Mouse (Mus musculus) ES-CJ7 (cell line): ENCODE data around the gene Gon7.

Experiments used
- DNase-seq: peaks from one replicate; pipeline ENCODE4 v3.0.0; 2011; ENCODE audit warnings: low read depth, low spot score

Gon7 gene

GRCm38 (mm10) chr12:102757689-102758402 is at the start of gene Gon7, which contains the start of the genes Gm28051 and Ubr7:
Gon7 (minus strand) TSS chr12:102757803.
Gm28051 (minus strand) TSS chr12:102757765.
Ubr7 (plus strand) TSS chr12:102757967.
- DNase-seq: peak; percentile 97

- DNase-seq: no peak
These were observed 41.9 kb upstream of the Gon7 start for GRCm38 (mm10) chr12:102799528-102799927.

- no peak for DNase-seq
These were observed 30.3 kb upstream of the Gon7 start for GRCm38 (mm10) chr12:102787927-102788326.

GRCm38 (mm10) chr12:102785593-102785985 is 28.0 kb upstream of the Gon7 start:
- DNase-seq: no peak

- no peak for DNase-seq
These were observed 27.4 kb upstream of the Gon7 start for GRCm38 (mm10) chr12:102784899-102785592.

DNA sequence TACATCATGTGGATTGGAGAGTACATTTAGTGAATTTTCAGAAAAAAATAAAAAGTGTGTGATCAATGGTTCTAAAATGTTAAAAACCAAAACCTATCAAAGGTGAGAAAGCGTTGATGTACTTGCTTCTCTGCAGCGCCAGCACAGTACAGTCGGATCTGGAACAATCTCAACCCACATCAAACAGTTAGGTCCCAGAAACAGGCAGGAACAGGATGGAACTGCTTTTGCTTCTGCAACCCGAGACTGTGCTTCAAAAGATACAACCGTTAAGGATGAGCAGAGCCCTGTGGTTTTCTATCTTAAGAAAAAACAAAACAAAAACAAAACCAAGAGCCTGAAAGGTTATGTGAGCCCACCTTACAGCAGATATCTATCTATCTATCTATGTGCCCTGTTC is 25.2 kb upstream of the Gon7 start:
- no peak for DNase-seq

DNA sequence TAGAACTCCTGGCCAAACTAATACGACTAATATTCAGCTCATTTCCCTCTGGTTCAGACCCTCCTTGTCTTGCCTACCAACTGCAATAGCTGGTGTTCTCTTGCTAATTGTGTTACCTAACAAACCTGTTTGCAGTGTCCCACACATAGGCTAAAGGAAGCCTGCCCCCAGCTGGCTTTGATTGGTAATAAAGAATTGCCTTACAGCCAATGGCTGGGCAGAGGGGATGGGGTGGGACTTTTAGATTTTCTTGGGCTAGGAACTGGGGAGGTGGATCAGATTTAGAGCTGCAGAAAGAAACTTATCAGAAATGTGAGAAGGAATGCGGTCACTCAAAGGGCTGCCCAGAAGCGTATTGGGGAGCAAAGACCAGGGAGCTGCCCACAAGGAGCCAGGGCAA is 21.8 kb upstream of the Gon7 start:
- DNase-seq: peak; percentile 53

DNA sequence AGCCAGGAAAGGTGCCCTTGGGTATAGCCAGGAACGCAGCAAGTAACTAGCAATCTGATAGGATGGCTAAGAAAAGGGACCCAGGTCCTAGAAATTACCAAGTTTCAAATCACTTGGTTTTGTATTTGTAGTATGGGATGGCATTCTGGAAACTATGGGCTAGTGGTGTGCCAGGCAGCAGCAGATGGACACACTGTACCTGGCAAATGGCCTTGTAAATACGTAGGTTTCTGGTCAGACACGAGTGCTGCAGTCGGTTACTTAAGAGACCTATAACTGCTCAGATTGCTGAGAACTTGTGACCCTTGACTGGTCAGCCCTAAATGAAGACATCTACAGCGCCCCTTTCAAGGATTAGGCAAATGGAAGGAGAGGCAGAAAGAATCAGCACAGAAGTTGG is 20.5 kb upstream of the Gon7 start:
- no peak for DNase-seq

DNA sequence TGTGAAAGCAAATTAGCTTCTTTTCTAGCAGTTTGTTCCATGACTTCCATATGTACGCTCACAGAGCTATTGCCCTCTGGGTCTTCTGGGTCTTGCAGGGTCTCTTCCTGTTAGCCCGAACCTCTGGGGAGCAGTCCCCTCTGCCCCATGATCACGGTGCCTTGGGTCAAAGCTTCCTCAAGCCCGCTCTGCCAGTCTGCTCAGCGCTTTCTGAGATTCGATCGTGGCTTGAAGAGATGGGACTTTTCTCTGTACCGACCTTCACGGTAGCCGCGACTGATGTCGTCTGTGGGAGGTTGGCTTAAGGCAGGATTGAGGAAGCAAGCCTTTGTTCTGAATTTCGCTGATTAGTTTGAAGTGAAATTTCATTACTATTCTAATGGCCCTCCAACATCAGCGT is 18.4 kb upstream of the Gon7 start:
- no peak for DNase-seq

GRCm38 (mm10) chr12:102772676-102773075 is 15.1 kb upstream of the Gon7 start:
- no peak for DNase-seq

DNA sequence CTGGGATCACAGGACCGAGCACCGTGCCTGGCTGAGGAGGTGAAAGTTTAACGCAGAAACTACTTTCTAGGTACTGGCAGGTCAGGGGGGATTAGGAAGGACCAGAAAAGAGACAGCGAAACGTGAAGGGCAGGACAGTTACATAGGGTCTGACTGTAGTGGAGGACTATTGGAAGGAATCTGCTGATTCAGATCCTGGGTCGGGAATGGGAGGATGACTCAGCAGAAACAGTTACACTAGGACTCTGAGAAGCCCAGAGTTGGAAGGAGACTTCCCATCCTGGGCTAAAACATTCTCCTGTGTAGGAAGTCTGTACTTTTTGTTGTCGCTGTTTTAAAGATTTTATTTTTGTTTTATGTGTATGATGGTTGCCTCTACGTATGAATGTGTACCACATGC is 14.0 kb upstream of the Gon7 start:
- DNase-seq: peak; percentile 63

- DNase-seq: peak; percentile 36
These were observed 11.4 kb upstream of the Gon7 start for GRCm38 (mm10) chr12:102769000-102769399.

DNA sequence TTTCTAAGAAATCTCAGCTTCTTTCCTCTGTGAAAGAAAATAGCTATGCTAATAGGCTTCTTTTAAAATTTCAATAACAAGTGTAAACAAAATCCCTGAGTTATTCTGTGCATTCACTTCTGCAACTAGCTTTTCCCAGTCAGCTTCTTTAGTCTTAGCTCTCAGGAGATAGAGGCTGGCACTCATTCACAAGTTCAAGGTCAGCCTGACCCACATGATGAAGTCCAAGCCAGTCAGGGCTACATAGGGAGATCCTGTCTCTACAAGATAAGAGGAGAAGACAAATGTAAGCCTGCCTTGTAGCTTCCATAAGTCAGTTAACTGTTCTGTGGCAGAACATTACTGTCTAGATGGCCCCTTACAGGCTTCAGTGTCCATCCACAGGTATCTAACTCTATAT is 6.1 kb upstream of the Gon7 start:
- no peak for DNase-seq

DNA sequence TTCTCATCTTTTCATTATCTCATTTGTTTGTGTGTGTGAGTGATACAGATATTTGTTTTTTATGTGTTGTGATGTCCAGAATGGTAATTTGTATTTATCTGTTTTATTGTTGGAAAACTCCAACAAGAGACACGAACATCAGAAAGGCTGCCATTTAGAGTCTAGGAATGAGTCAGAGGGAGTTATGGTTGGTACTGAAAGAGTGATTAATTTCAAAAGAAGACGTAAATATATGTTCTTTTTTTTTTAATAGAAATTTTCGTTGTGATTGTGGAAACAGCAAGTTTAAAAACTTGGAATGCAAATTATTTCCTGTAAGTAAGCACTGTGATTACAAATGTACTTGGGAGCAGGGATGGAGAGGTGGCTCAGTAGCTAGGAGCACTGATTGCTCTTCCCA is 4.1 kb upstream of the Gon7 start:
- no peak for DNase-seq

DNA sequence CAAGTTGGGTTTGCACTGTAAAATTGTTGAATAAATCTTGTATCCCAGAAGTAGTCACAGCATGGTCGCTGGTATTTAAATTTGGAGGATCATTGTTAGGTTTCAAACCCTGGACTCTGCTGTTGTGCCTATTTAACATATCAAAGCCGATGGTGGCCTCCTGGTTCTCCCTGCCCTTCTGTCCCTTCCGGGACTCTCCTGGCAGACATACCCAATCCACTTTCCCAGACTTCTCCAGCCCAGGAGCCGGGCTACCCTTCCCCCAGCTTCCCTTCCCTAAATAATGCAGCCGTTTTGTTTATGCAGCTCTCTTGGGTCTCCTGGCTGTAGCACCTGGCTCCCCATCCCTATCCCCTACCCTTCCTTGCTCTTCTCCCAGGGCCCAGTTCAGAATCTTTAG is 1.3 kb upstream of the Gon7 start:
- peak; percentile 83 for DNase-seq

- peak; percentile 43 for DNase-seq
These were observed 777 bp upstream of the Gon7 start, which contains the start of gene Gm20604 for GRCm38 (mm10) chr12:102758403-102758756. Gm20604 (minus strand) TSS chr12:102758672.

DNA sequence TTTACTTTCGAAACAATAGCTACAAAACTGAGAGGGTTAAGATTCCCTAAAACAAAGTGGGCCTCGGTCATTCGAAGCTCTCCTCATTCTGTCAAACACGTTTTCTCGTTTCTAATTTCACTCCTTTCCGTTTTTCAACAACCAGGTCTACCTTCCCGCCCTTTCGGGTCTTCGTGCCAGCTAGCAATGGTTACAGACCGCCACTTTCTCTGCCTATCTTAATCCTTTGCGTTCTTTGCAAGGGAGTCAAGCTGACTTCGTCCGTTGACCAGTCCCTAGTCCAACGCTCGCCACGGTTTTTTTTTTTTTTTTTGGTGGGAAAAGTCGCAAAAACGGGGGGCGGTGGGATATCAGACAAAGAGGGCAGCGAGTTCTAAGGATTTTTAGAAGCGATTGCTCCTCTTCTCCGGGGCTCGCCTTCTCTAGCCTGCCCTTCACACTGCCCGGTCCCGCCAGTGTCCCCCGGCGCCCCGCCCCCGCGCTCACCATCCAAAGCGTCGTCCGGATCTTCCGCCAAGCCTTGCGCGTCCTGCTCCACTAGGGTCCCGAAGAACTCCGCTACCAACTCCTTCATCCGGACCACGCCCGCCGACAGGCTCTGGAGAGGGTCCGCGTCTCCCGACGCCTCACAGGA is 431 bp downstream of the Gon7 start:
- no peak for DNase-seq

DNA sequence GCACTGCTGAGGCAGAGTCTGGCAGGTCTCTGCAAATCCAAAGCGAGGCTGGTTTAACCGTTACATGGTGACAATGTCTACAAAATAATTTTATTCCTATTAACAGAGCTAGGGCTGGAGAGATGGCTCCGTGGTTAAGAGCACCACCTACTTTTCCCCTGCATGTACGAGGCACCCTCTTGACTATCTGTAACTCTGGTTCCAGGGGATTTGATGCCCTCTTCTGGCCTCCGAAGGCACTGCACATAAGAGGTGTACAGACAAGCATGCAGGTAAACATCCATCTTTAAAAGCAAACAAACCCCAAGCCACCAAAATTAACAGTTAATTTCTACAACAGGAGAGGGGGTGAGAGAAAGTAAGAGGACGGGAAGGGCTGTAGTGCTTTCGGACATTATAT is 1.3 kb downstream of the Gon7 start:
- peak; percentile 92 for DNase-seq

DNA sequence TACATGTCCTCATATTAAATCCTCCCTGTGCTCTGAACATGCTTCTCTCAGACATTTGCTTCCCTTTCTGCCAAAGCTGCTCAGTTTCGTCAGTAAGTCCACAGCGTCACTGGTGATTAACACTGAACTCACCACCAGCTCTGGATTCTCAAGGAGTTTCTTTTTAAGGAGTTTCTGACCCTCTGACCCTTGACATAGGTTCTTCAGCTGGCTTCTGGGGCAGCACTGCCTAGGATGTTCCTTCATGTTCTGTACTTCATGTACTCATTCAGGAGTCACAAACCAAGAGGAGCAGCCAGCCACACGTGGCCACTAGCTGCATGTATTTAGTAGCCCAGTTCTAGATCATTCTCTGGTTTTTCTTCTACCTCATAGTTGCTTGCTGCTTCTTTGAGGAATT is 9.3 kb downstream of the Gon7 start:
- DNase-seq: no peak

DNA sequence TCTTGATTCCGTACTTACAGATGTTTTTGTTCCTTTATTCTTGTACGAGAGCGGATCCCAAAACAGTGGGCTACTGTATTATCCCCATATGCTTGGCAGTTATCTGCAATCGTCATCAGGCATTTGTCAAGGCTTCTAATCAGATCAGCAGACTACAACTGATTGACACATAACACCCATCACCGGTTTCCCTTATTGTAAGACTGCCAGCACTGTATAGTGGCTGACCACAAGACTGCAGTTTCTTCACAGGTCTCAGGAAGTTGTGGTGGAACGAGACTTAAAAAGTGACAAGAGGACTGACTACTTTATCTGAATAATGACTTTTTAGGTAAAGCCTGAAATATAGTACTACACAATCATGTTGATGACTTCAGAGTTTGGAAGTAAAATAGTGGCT is 12.8 kb downstream of the Gon7 start:
- peak; percentile 51 for DNase-seq

DNA sequence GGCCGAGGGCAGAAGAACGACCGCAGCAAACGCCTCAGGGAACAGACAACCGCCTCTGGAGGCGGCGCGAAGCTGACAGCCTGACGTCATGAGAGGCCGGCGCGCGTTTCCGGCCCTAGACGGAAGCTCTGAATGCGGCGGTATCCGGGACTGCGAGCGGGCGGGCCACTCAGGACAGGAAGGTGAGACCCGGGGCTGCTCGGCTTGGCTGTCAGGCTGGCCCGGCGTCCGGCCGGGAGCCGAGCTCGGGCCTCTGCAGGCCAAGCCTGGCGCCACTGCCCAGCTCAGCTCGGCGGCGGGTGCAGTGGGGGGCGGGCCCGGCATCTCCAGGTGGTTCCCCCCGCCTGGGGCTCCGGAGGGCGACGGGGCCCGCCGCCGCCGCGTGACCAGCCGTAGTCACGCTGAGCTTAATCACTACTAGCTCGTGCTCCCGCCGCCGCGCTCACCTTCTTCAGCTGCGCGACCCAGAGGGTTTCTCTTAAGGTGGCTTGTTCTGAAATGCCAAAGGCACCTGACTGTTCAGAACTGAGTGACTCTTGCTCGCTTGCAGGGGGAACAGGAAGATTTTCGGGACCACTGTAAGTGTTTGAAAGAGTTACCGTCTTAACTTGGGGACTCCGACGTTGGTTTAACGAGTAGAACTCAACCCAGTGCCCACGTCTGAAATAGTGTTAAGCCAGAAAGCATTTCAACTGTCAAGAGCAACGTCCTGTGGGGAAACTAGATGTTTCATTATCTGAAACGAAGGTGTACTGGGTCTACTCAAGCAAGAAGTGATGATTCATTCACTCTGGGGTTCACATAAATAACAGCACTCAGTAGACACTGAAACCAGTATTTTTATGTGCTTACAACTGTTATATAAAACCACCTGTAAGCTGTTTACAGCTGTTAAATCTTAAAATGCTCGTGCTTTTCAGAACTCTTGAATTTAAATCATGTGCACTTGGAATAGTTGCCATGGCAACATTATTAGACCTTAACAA is 13.7 kb downstream of the Gon7 start, which contains the start of the genes Moap1 and Tmem251:
Gene Moap1, minus strand, starts transcription at position 73 of the 986 bp plus-strand sequence.
Gene Tmem251, plus strand, starts transcription at position 174 of the 986 bp plus-strand sequence.
- peak; percentile 86 for DNase-seq
